Mouse (Mus musculus) E14TG2a.4 (cell line): ENCODE measurements around the gene Smim11.

ENCODE experiments used
- CTCF ChIP-seq: conservative IDR thresholded peaks from 2 replicates; pipeline ENCODE4 v1.5.1; 2014; ENCODE audit warnings: low read length
- POU5F1 ChIP-seq: IDR thresholded peaks from 2 replicates; pipeline ENCODE4 v1.6.1; 2014; ENCODE audit warnings: low read length, borderline replicate concordance

DNA sequence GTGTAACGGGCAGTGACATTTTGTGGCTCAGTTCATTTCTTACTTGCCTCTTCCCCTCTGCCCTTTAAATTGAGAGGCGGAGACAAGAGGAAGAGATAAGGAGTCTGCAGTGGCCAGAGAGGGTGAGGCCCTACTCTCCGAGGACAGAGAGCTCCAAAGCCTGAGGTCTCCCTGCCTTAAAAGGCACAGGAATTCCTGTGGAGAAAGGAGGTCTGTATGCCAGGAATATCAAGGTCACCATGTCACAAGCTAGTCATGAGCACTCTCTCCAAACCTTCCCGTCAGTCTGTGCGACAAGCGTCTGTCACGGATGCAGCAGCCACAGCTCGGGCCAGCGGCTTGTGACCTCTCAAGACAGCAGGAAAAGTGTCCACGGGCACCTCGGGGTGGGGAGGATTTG, 44.1 kb downstream of the Smim11 start:
- TF ChIP-seq CTCF (no peak), POU5F1 (no peak)
